Mouse (Mus musculus): ENCODE measurements around the gene Mcm10. TPM values are rescaled to one million over a fixed set of nuclear protein-coding genes. Genes with fewer than 3 reads are reported as not detected.

Mcm10 gene
- total and polyA plus RNA-seq, 3 experiments, result 102 to 214 (median 107) TPM

DNA sequence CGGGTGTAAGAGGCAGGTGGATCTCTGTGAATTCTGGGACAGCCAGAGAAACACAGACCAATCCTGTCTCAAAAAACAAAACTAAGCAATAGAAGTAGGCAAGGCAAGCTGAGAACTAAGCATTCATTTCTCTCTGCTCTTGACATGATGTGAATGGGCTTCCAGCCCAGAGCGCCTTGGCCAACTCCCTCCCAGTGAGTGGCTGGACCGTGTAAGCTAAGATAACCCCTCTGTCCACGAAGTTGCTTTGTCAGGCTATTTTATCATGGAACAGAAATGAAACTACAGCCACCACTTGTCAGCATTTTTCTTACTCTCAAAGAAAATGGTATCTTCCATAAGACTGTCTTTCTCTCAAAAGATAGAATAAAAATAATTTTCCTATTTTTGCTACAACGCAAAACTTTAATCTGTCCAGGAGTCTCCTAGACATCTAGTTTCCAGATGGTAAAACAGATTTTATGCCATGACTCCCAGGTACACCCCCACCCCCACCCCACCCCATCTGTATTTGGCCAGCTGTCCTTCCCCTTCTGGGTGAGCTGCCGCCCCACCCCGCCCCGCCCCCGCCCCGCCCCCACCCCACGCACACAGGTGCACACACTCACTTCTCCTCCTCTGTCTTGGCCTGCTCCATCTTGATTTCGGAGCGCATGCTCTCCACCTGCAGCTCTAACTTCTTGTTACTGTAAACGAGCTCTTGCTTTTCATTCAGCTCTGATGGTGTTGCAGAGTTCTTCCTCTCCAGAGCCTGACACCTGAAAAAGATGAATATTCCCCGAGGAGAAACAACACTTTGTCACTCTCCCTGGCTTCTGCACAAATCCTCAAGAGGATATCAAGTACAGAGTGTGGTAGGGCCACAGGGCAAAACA is 21.2 kb upstream of the Mcm10 start:
- H3K9ac ChIP-seq (ENCODE audit: control insufficient read depth, low read depth, low read length, poor library complexity, severe bottlenecking), result no peak overlapping the region
- peaks cover 0 to 7% of the 10 kb centered on the region in 2 experiments; a peak in 3 of 4 replicates for H3K36me3 ChIP-seq (ENCODE audit: control insufficient read depth in 1 of 2, insufficient read depth in 2 of 2, low read length in 2 of 2)
- no peaks in the 10 kb centered on the region for H3K9me3 ChIP-seq (replicated peaks; ENCODE audit: insufficient read depth, low read length)
- no peaks in the 10 kb centered on the region for H3K4me1 ChIP-seq (ENCODE audit: control insufficient read depth in 1 of 2, insufficient read depth in 2 of 2, low read length in 2 of 2)
- H3K4me3 ChIP-seq (ENCODE audit: control insufficient read depth in 1 of 2, insufficient read depth in 1 of 2, low read depth in 2 of 2, low read length in 2 of 2), result no peak overlapping the region
- TF ChIP-seq ETS1 (IDR thresholded peaks at IDR 0.05; ENCODE audit: low read depth, low read length) (no peak), BHLHE40 (IDR thresholded peaks at IDR 0.05; ENCODE audit: borderline replicate concordance, low read depth, low read length) (no peak), UBTF (IDR thresholded peaks at IDR 0.05; ENCODE audit: borderline replicate concordance, insufficient read depth, low read depth, low read length) (no peak)
- no peak for DNase-seq (ENCODE audit: low read depth, low spot score)
- H3K79me2 ChIP-seq (ENCODE audit: control insufficient read depth, insufficient read depth, low read length, poor library complexity), result no peaks in the 10 kb centered on the region
- H3K27me3 ChIP-seq (ENCODE audit: control insufficient read depth in 1 of 2, insufficient read depth in 2 of 2, low read length in 2 of 2), result no peaks in the 10 kb centered on the region
- H3K27ac ChIP-seq (ENCODE audit: control insufficient read depth, low read depth, low read length), result no peak overlapping the region

DNA sequence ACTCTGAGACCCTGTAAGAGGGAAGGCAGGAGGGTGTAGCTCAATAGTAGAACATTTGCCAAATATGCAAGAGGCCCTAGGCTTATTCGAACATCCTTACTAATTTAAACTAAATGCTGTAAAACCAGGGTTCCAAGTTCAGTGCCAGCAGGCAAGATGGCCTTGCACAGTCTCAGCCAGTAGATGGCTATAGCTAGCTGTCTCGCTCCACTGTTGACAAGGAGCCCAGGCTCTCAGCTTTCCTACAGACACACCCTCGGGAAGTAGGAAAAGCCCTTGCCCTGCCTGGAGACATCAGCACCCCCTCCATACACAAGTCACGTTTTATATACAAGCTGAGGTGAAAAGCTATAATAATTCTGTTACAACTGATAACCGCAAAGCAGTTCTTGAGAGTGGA is 20.1 kb upstream of the Mcm10 start:
- Histone ChIP-seq H3K36me3 (ENCODE audit: control insufficient read depth in 1 of 2, insufficient read depth in 2 of 2, low read length in 2 of 2) (peaks cover 0 to 7% of the 10 kb centered on the region in 2 experiments; a peak in 3 of 4 replicates), H3K79me2 (ENCODE audit: control insufficient read depth, insufficient read depth, low read length, poor library complexity) (no peaks in the 10 kb centered on the region), H3K9ac (ENCODE audit: control insufficient read depth, low read depth, low read length, poor library complexity, severe bottlenecking) (no peak overlapping the region), H3K9me3 (replicated peaks; ENCODE audit: insufficient read depth, low read length) (no peaks in the 10 kb centered on the region), H3K27ac (ENCODE audit: control insufficient read depth, low read depth, low read length) (no peak overlapping the region), H3K4me3 (ENCODE audit: control insufficient read depth in 1 of 2, insufficient read depth in 1 of 2, low read depth in 2 of 2, low read length in 2 of 2) (no peak overlapping the region), H3K27me3 (ENCODE audit: control insufficient read depth in 1 of 2, insufficient read depth in 2 of 2, low read length in 2 of 2) (no peaks in the 10 kb centered on the region), H3K4me1 (ENCODE audit: control insufficient read depth in 1 of 2, insufficient read depth in 2 of 2, low read length in 2 of 2) (no peaks in the 10 kb centered on the region)
- DNase-seq (ENCODE audit: low read depth, low spot score), result no peak
- TF ChIP-seq HCFC1 (IDR thresholded peaks at IDR 0.05; ENCODE audit: low read depth, low read length) (no peak), MAZ (IDR thresholded peaks at IDR 0.05; ENCODE audit: low read depth, low read length) (no peak), TAL1 (IDR thresholded peaks at IDR 0.05; ENCODE audit: low read length) (no peak), GABPA (IDR thresholded peaks at IDR 0.05; ENCODE audit: low read depth, low read length) (no peak), MYC (IDR thresholded peaks at IDR 0.05; ENCODE audit: low read depth, low read length) (no peak), GATA1 (IDR thresholded peaks at IDR 0.05; ENCODE audit: low read depth, low read length) (no peak), EP300 (IDR thresholded peaks at IDR 0.05; ENCODE audit: low read depth in 1 of 2, low read length in 2 of 2) (no peak), ZMIZ1 (IDR thresholded peaks at IDR 0.05; ENCODE audit: low read depth, low read length) (no peak), USF2 (IDR thresholded peaks at IDR 0.05; ENCODE audit: borderline replicate concordance in 1 of 2, insufficient read depth in 1 of 2, low read depth in 1 of 2, low read length in 2 of 2) (no peak), RAD21 (IDR thresholded peaks at IDR 0.05; ENCODE audit: low read depth, low read length) (no peak), MEF2A (IDR thresholded peaks at IDR 0.05; ENCODE audit: extremely low read depth, insufficient replicate concordance, low read depth, low read length, poor library complexity, severe bottlenecking) (no peak), TCF12 (IDR thresholded peaks at IDR 0.05; ENCODE audit: low read depth, low read length) (no peak), ETS1 (IDR thresholded peaks at IDR 0.05; ENCODE audit: low read depth, low read length) (no peak), TBP (IDR thresholded peaks at IDR 0.05; ENCODE audit: low read depth, low read length) (no peak), E2F4 (IDR thresholded peaks at IDR 0.05; ENCODE audit: borderline replicate concordance, low read depth, low read length) (no peak)

All from MEL (cell line).